Mouse (Mus musculus): ENCODE measurements at regions not wholly inside any gene's neighbourhood (a gene's known extent, or its start where the extent isn't known, plus 50 kb on each side); places are given as distances from the start of the nearest gene placed in this dataset.

- TF ChIP-seq POLR2A (IDR thresholded peaks at IDR 0.05; ENCODE audit: insufficient read depth, low read length) (no peak), CTCF (IDR thresholded peaks at IDR 0.05; ENCODE audit: low read depth, low read length) (no peak), EP300 (IDR thresholded peaks at IDR 0.05; ENCODE audit: insufficient read depth, low read depth, low read length) (no peak)
- H3K36me3 ChIP-seq (ENCODE audit: control insufficient read depth, insufficient read depth, low read length, poor library complexity, severe bottlenecking) = no peaks in the 10 kb centered on the region
- no peak overlapping the region for H3K9ac ChIP-seq (ENCODE audit: low read depth, poor library complexity, severe bottlenecking)
- H3K27me3 ChIP-seq (ENCODE audit: control insufficient read depth, insufficient read depth, low read length, poor library complexity, severe bottlenecking) = no peaks in the 10 kb centered on the region
- no peak overlapping the region for H3K4me3 ChIP-seq (ENCODE audit: low read depth, low read length)
- no peak overlapping the region for H3K27ac ChIP-seq (ENCODE audit: insufficient read depth, low read length)
- H3K9me3 ChIP-seq (replicated peaks; ENCODE audit: control insufficient read depth, insufficient read depth, low read length, poor library complexity, severe bottlenecking) = no peaks in the 10 kb centered on the region
- H3K4me1 ChIP-seq (ENCODE audit: control insufficient read depth, insufficient read depth, low read length) = no peaks in the 10 kb centered on the region
These were observed 448.9 kb upstream of the Spred2 start for GRCm38 (mm10) chr11:19475068-19475786.

DNA sequence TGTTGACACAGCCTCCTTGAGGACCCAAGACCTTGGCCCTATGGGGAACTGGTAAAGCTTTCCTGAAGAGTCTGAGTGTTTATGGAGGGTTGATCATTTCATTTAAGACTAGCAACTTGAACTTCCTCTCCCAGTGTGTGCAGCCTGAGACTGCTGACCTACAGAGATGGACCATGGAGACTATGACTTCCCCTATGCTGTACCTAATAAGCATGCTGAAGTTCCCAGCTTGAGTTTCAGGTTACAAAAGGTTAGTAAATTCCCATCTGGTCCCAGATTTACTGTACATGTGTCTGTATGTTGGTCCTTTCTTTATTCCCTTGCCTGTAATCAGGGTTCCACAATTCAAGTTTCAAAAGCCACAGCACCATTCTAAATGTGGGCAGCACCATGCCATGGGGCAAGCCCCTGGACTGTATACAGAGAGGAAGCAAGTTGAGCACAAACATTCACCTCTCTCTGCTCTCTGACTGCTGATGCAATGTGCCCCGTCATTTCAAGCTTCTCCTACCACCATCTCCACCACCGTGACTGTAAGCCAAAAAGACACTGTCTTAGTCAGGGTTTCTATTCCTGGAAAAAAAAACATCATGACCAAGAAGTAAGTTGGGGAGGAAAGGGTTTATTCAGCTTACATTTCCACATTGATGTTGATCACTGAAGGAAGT is 431.0 kb upstream of the Spred2 start:
- no peak overlapping the region for H3K9ac ChIP-seq (ENCODE audit: low read depth, poor library complexity, severe bottlenecking)
- no peak overlapping the region for H3K4me3 ChIP-seq (ENCODE audit: low read depth, low read length)
- H3K9me3 ChIP-seq (replicated peaks; ENCODE audit: control insufficient read depth, insufficient read depth, low read length, poor library complexity, severe bottlenecking) = no peaks in the 10 kb centered on the region; the same call in 1 of the 2 replicates
- no peaks in the 10 kb centered on the region; the same call in 1 of the 2 replicates for H3K27me3 ChIP-seq (ENCODE audit: control insufficient read depth, insufficient read depth, low read length, poor library complexity, severe bottlenecking)
- H3K4me1 ChIP-seq (ENCODE audit: control insufficient read depth, insufficient read depth, low read length) = no peaks in the 10 kb centered on the region
- no peak for TF ChIP-seq POLR2A (IDR thresholded peaks at IDR 0.05; ENCODE audit: insufficient read depth, low read length)
- TF ChIP-seq EP300 (IDR thresholded peaks at IDR 0.05; ENCODE audit: insufficient read depth, low read depth, low read length) = no peak
- no peak for TF ChIP-seq CTCF (IDR thresholded peaks at IDR 0.05; ENCODE audit: low read depth, low read length)
- H3K36me3 ChIP-seq (ENCODE audit: control insufficient read depth, insufficient read depth, low read length, poor library complexity, severe bottlenecking) = no peaks in the 10 kb centered on the region
- no peak overlapping the region for H3K27ac ChIP-seq (ENCODE audit: insufficient read depth, low read length)

DNA sequence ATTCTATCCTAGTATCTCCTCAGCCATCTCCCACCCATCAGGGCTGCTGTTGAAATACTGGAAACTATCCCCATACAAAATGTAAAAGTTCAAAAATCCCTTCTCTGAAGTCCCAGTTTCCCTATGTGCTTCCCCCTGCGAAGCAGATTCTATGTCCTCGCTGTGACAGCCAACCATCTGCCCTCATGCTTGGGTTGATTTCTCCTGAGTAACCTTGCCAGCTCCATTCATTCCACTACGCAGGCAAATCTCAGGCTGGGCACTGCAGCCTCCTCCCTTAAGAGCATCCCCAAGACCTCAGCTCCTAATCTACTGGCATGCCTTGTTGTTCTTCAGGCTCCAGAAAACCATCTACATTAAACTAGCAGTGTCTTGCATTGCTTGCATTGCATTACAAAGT is 402.5 kb upstream of the Spred2 start:
- no peaks in the 10 kb centered on the region for H3K9me3 ChIP-seq (replicated peaks; ENCODE audit: control insufficient read depth, insufficient read depth, low read length, poor library complexity, severe bottlenecking)

GRCm38 (mm10) chr11:19523853-19524487 is 400.2 kb upstream of the Spred2 start:
- TF ChIP-seq POLR2A (IDR thresholded peaks at IDR 0.05; ENCODE audit: insufficient read depth, low read length) = no peak
- no peak for TF ChIP-seq EP300 (IDR thresholded peaks at IDR 0.05; ENCODE audit: insufficient read depth, low read depth, low read length)
- TF ChIP-seq CTCF (IDR thresholded peaks at IDR 0.05; ENCODE audit: low read depth, low read length) = no peak
- no peaks in the 10 kb centered on the region for H3K4me1 ChIP-seq (ENCODE audit: control insufficient read depth, insufficient read depth, low read length)

More for the DNA sequence above, 402.5 kb upstream of the Spred2 start:
- no peak overlapping the region for H3K4me3 ChIP-seq (ENCODE audit: low read depth, low read length)
- no peaks in the 10 kb centered on the region for H3K36me3 ChIP-seq (ENCODE audit: control insufficient read depth, insufficient read depth, low read length, poor library complexity, severe bottlenecking)
- no peak overlapping the region for H3K27ac ChIP-seq (ENCODE audit: insufficient read depth, low read length)
- TF ChIP-seq CTCF (IDR thresholded peaks at IDR 0.05; ENCODE audit: low read depth, low read length) (no peak), EP300 (IDR thresholded peaks at IDR 0.05; ENCODE audit: insufficient read depth, low read depth, low read length) (no peak), POLR2A (IDR thresholded peaks at IDR 0.05; ENCODE audit: insufficient read depth, low read length) (no peak)
- H3K27me3 ChIP-seq (ENCODE audit: control insufficient read depth, insufficient read depth, low read length, poor library complexity, severe bottlenecking) = peaks cover 2% of the 10 kb centered on the region; the same call in 1 of the 2 replicates
- no peak overlapping the region for H3K9ac ChIP-seq (ENCODE audit: low read depth, poor library complexity, severe bottlenecking)
- no peaks in the 10 kb centered on the region for H3K4me1 ChIP-seq (ENCODE audit: control insufficient read depth, insufficient read depth, low read length)

GRCm38 (mm10) chr11:19529126-19529525 is 395.0 kb upstream of the Spred2 start:
- H3K9me3 ChIP-seq (replicated peaks; ENCODE audit: control insufficient read depth, insufficient read depth, low read length, poor library complexity, severe bottlenecking) = no peaks in the 10 kb centered on the region
- H3K4me1 ChIP-seq (ENCODE audit: control insufficient read depth, insufficient read depth, low read length) = no peaks in the 10 kb centered on the region
- H3K27me3 ChIP-seq (ENCODE audit: control insufficient read depth, insufficient read depth, low read length, poor library complexity, severe bottlenecking) = no peaks in the 10 kb centered on the region
- TF ChIP-seq CTCF (IDR thresholded peaks at IDR 0.05; ENCODE audit: low read depth, low read length) = no peak
- no peak for TF ChIP-seq EP300 (IDR thresholded peaks at IDR 0.05; ENCODE audit: insufficient read depth, low read depth, low read length)
- TF ChIP-seq POLR2A (IDR thresholded peaks at IDR 0.05; ENCODE audit: insufficient read depth, low read length) = no peak
- no peak overlapping the region for H3K4me3 ChIP-seq (ENCODE audit: low read depth, low read length)
- H3K36me3 ChIP-seq (ENCODE audit: control insufficient read depth, insufficient read depth, low read length, poor library complexity, severe bottlenecking) = no peaks in the 10 kb centered on the region
- no peak overlapping the region for H3K9ac ChIP-seq (ENCODE audit: low read depth, poor library complexity, severe bottlenecking)
- H3K27ac ChIP-seq (ENCODE audit: insufficient read depth, low read length) = no peak overlapping the region

More at GRCm38 (mm10) chr11:19523853-19524487, 400.2 kb upstream of the Spred2 start:
- Histone ChIP-seq H3K27me3 (ENCODE audit: control insufficient read depth, insufficient read depth, low read length, poor library complexity, severe bottlenecking) (peaks cover 2% of the 10 kb centered on the region; the same call in 1 of the 2 replicates), H3K9ac (ENCODE audit: low read depth, poor library complexity, severe bottlenecking) (no peak overlapping the region), H3K36me3 (ENCODE audit: control insufficient read depth, insufficient read depth, low read length, poor library complexity, severe bottlenecking) (no peaks in the 10 kb centered on the region), H3K4me3 (ENCODE audit: low read depth, low read length) (no peak overlapping the region), H3K27ac (ENCODE audit: insufficient read depth, low read length) (peak overlapping the region; percentile 64), H3K9me3 (replicated peaks; ENCODE audit: control insufficient read depth, insufficient read depth, low read length, poor library complexity, severe bottlenecking) (no peaks in the 10 kb centered on the region)
